Mouse (Mus musculus): ENCODE measurements at regions not wholly inside any gene's neighbourhood (a gene's known extent, or its start where the extent isn't known, plus 50 kb on each side); places are given as distances from the start of the nearest gene placed in this dataset.

DNA sequence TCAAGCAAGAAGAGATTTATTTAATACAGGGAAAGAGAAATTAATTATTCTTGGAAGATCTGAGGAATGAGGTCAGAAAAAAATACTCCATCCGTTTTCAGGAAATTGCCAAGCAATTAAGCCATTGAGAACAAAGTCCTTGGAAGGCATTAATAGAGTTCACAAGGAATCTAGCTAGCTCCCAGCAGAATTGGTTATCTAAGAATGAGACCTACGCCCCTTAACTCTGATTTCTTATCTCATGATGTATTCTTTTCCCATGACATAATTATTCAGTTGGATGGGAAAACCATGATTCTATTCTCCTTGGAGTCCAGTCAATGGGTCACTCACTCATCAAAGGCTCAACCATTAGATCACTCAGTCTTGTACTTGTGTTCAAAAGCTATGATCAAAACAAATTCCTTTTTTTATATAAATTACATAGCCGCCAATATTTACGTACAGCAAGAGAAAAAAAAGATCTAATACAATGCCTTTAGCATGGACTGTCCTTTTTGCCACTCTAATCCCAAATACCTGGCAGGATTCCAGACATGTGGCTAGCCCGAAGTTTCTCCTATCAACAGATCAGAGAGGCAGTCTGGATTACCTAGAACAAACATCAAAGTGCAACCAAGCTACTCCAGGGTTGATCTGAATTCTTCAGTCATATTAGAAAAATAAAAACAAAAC is 213.3 kb downstream of the Galc start:
- DNase-seq (ENCODE audit: low spot score in 2 of 2) = no peak

DNA sequence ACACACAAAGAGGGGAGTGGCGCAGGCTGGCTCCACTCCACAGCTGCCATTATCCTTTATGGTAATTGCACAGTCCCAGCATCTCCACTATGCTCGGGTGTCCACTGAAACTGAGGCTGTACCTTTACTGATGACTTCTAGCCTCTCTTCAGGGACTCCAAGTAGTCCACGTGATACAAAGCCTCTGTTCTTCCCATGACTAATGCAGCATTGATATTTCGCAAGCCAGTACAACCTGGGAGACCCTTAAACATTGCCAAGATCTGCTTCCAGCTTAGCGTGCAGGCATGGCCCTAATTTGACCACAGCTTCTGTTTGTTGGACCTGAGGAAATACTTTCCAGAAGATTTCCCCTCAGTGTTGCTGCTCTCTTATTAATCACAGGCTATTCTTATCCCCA is 215.8 kb downstream of the Galc start:
- no peak for DNase-seq (ENCODE audit: low spot score in 2 of 2)

DNA sequence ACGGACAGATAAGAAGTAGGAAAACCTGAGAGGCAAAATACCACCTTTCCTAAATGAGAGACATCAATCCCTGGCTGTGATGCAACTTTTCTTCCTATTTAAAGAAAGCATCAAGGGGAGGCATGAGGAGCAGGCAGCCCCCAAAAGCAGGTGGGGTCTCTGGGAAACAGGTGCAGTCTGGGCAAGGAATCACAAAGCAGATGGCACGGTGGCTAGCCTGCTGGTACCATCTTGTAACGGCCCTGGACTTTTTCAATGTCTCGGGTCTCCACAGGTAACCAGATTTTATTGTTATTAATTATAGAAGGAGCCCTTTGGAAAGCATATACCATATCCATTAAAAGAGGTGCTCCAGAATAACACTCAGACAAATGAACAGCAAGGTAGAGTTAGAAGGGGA is 219.6 kb downstream of the Galc start:
- no peak for DNase-seq (ENCODE audit: low spot score in 2 of 2)

DNA sequence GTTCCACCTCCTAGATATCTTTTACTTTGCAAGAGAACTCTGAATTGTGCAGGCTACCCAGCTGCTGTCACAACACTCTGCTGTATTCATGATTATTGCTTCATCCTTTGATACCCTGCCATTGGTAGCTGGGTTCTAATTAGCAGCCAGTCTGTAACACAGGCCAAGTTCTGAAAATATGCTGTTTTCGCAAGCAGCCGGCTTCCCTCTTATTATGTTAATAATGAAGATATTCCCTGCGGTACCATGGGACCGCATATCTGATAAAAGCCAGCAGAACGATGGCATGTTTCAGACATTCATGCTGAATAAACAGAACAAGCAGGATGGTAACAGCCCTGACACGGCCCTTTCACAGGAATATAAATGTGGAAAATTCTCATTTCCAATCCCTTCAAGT is 235.6 kb downstream of the Galc start:
- peak; percentile 36 to 78 for DNase-seq (ENCODE audit: low spot score in 2 of 2)

DNA sequence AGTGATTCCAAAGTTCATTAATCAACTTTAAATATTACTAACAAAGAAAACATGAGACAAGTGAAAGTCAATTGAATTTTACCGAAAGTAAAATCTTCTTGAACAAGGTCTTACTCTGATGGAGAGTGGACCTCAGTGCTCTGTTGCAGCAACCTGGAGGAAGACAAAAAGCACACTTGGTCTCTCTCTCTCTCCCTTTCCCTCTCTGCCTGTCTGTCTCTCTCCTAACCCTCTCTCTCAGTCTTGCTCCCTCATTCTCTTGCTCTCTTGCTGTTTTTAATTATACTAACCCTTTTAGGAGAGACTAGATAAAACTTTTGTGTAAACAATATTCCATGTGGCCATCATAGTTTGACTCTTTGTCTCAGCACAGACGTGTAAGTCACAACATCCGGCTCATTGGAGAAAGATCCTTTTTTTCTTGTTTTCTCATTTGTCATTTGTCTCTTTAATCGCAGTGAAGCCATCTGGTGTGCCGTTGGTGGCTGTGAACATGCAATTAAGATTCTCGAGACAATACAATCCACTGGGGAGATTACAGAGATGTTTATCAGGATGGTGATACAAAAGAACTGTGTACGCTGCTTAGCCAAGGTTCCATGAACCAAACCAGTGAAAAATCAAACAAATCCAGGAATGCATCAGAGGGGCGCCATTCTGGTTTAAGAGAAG is 244.5 kb downstream of the Galc start:
- DNase-seq (ENCODE audit: low spot score in 2 of 2) = peak in 1 of 2 experiments; percentile 25

DNA sequence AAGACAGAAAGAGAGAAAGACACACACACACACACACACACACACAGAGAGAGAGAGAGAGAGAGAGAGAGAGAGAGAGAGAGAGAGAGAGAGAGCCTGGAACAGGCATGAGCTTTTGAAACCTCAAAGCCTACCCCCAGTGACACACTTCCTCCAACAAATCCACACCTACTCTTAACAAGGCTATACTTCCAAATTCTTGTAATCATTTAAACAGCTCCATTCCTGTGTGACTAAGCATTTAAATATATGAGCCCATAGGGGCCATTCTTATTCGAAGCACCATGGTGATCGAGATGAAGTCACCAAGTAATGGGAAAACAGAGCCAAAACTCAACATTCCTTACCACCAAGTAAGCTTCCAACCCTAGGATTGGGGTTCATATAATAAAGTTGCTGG is 250.1 kb downstream of the Galc start:
- DNase-seq (ENCODE audit: low spot score in 2 of 2) = no peak

DNA sequence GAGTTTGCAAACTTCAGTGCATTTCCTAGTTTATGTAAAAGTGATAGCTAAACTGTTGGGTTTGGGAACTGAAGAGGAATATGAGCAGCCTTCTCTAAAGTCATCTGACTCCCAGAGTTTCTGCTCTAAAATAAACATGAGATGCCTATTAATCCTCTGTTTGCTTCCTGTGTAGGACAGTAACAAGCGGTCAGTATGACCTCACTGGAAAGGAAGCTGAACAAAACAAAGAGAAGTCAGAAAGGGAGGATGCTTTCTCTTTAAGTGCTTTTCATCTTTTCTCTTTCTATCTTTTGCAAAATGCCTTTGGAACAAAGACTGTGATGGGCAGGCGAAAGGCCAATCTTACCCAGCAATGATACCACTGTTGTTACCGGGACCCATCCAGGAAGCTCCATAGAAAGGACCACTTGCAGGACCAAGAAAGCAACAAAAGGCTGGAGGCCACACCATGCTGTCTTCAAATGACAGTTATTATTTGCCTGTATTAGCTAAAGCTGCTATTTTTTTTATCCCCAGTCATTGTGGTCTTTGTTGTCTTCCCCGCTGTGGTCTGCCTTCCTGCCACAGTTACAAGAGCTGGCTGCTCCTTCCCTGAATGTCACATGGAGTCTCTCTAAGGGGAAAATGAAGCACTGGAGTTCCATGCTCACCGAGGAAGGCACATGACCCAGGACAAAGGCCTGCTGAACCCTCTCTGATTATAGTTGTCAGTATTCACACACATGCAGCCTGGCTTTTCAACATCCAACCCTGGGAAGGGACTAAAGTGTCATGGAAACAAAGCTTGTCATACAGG is 253.4 kb downstream of the Galc start:
- no peak for DNase-seq (ENCODE audit: low spot score in 2 of 2)

DNA sequence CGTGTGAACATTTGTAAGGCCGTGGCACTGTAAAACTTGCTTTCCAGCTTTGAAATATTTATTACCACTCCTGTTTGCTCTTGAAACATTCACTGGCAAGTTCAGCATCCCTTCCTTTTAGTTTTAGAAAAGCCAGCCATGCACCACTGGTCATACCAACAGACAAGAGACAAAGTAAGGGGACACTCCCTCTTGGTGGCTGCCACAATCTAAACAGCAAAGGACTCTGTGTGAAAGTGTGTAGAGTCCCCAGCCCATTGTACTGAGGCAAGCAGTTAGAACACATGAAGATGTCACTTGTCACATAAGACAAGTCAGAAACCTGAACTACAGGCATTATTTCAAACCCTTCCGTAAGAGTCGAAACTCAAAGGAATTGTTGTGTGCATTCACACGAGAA is 257.0 kb downstream of the Galc start:
- no peak for DNase-seq (ENCODE audit: low spot score in 2 of 2)

DNA sequence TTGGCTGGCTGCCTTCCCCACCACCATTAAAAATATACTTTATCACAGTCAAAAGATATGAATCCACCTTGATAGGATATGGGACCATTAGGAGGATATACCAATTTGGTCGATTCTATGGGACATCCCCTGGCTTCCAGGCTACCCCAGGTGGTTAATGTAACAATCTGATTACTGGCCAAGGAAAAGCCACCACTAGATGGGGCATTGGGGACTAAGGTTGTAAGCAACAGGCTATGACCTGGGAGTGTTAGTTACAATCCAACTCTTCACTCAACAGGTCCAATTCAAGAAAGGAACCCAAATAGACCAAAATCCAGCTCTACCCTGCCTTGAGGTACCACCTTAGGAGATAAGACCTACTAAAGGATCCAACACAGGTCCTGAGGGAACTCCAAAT is 264.4 kb downstream of the Galc start:
- DNase-seq (ENCODE audit: low spot score in 2 of 2) = no peak

DNA sequence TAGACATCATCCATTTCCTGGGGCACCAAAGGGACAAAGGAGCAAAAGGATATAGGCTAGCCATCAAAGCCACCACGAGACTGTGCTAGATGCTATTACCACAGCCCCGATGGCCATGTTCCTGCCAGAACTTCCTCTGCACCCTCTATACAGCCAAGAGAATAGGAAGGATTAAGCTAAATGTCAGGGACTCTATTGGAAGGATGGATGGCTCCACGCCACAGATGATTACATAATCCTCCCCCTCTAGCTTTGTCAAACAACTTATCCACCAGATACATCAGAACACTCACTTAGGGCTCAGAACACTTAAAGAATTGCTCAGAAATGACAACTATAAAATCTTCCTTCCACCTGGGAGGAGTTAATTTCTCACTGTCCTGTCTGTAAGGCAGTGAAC is 265.3 kb downstream of the Galc start:
- no peak for DNase-seq (ENCODE audit: low spot score in 2 of 2)

DNA sequence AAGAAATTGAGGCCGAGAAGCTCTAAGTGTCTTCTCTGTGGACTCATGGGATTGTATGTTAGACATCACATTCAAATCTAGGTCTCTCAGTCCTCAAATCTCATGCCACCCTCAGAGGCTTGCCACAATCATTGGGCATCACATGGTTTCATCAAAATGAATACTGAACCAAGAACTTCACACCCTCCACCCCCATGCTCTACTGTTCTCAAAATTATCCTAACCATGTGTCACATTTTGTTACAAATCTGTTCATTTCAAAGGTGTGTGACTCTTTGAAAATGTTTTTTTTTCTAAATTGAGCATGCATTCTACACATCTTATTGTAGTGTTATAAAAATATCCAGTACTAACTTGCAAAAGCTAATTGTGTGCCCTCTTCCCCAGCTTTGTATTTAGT is 275.9 kb downstream of the Galc start:
- DNase-seq (ENCODE audit: low spot score in 2 of 2) = peak in 1 of 2 experiments; percentile 37

DNA sequence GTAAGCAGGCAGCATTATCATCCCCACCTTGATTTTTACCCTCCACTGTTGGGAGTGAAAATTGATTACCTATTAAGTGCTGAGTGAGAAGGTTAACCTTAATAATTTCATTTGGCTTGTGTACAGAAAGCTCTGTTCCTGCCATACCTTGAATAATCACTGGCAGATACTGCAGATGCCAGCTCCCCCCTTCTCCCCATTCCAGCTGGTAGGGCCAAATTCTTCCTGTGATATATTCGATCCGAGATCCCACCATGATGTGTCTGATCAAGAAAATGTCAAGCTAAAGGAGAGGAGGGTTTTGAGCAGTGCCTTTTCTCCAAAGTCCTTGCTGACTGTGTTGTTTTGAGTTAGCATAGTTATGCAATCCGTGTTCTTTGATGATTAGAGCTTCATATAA is 280.6 kb downstream of the Galc start:
- no peak for DNase-seq (ENCODE audit: low spot score in 2 of 2)

DNA sequence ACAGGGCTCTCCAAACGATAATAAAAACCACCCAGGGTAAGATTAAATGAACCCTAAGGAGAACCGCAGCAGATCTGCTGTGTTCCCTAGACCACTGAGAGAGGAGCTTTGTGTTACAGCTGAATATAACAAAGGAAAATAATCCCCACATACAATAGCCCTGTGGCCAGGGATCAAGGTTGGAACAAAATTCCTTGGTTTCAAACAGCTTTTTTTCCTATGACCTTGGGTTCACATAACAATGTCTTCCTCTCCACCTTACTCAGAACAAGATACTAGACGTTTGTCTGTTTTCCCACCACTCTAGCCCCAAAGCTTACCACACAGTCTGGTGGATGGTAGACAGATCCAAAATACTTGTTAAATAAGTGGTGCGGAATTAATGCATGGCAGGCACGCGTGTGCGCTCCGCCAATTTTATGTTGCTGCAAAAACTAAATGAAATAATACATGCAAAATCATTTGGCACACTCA is 281.0 kb downstream of the Galc start:
- peak in 1 of 2 experiments; percentile 39 for DNase-seq (ENCODE audit: low spot score in 2 of 2)

DNA sequence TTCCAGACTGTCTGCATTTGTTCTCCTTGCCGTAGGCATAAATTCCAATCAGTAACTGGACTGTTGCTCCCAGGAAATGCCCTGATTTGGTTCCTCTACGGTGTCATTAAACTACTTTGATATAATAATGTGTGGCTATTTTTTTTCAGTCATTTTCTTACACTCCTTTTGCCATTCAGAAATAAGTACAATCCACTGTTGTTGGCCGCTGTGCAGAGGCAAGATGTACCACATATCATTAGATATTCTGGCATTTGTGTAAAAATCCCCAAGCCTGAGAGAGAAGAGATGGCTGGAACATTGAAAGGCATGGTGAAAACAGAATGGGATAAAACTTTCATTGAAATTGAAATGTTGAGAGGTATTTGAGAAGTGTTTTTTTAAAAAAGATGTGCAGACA is 281.6 kb downstream of the Galc start:
- no peak for DNase-seq (ENCODE audit: low spot score in 2 of 2)

DNA sequence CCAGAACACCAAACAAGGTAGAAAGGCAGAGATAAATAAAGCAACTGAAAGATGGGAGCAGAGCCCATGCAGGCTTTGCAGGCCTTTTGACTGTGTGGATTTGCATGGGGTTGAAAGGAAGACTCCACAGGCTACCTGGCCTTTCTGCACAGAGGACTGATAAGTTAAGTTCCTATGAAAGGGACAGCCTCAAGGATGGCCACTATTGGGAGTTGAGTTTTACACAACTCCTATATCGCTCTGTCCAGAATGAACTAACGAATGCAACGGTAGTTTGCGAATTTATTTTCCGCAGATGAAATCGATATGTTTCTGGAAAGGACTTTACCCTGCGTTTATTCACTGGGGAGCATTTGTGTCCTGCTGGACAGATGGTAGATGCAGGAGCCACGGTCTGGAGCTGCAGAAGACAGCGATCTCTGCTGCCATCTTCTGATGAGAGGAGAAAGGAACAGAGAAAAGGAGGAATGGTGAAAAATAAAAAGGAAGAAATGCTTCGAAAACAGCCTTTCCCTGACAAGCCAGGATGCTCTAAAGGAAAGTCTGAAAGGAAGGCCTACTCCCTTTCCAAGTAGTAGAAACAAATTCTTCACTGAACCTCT is 285.2 kb downstream of the Galc start:
- DNase-seq (ENCODE audit: low spot score in 2 of 2) = peak; percentile 20 to 49

DNA sequence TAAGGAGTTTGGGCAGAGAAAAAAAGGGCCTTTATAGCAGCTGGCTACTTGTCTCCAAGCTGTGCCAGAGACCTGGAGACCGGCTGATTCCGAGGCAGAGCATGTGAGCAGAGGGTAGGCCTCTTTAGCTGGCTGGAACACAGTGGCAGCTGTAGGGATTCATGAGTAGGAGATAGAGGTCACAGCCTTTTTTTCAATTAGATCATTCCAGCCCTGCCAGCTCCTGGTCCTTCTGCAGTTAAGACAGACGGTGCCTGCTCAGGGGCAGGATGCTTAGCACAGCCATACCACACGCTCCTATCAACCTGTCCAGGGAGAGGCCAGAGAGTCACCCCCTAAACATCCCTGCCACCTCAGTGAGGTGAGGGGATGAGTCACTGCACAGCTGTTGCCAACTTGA is 302.1 kb downstream of the Galc start:
- DNase-seq (ENCODE audit: low spot score in 2 of 2) = no peak

DNA sequence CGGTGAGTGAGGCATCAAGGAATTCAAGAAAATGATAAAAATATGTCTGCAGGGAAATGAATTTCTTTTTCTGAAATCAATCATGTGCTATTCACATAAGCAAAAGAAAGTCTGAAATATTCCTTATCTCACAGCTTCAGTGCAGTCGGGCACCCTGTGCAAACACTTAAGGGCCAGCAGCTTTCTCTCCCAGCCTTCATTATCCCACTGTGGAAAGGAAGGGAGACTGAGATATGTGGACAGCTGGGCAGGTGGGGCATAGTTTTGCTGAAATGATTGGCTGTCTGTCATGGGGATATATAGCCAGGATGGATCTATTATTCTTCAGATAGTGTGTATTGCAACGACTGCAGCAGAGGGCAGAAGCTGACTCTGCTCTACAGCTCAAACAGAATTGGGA is 305.9 kb downstream of the Galc start:
- DNase-seq (ENCODE audit: low spot score in 2 of 2) = no peak

DNA sequence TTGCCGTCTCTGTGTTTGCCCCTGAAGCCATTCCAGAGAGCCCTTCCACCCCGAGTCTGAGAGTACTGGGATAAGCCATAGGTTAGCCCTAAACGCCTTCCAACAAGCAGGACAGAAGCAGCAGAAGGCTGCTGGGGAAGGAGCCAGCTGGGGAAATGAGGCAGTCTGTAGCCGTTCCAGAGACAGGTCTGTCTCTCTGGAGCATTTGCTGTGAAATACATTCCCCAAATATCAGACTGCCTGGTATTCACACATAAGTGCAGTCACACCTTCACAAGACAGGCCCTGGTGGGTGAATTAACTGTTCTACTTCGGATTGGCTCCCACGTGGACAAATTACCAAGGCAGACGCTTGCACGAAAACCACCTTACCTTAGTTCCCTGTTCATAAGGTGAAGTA is 307.1 kb downstream of the Galc start:
- no peak for DNase-seq (ENCODE audit: low spot score in 2 of 2)

DNA sequence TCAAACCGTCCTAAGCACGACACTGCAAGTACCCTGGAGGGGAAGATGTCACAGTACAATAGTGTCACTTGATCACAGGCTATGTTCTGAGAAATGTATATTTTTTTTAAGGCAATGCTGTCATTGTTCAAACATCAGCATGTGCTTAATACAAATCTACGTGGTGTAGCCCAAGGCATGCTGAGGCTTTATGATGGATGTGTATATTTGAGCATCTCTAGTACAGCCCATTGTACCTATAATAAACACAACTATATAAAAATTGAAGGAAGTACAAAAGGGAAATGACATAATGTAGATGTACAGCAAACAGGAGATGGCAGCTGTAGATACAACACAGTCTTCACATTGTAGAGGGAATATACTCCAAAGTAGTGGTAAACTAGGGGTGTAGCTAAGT is 309.2 kb downstream of the Galc start:
- no peak for DNase-seq (ENCODE audit: low spot score in 2 of 2)

DNA sequence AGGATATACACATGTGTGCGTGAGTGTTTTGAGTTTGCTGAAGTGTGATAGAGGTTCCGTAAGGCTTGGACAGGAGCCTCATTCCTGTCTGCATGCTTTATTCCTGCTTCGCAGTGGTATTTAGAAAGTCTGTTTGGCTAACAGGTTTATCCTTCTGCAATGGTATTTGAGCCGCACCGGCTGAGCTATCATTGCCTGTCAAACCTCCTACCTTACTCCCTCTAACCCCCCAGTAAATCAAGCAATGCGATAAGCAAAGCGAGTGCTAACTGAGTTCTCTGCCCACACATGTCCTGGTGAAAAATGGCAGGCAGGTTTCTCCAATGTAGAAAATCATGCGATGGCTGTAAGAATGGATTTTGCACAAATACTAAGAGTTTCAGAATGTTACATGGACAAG is 311.8 kb downstream of the Galc start:
- no peak for DNase-seq (ENCODE audit: low spot score in 2 of 2)

DNA sequence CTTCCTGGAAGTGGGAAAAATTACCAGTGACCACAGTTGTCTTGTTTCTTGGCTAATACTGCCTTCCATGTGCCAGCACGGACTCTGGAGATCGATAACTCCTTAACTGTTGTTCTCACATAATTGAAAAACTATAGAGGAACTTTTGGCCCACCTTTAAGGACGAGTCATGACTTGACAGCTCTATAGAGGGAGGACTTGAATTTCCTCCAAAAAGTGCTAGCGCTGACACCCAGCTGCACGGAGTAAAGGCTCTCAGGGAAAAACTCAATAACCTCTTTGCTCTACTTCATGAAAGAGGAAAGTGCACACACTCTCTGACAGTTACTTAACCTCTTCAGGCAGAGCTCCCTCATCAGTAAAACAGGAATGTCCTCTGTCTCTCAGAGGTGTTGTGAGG is 320.9 kb downstream of the Galc start:
- DNase-seq (ENCODE audit: low spot score in 2 of 2) = no peak

DNA sequence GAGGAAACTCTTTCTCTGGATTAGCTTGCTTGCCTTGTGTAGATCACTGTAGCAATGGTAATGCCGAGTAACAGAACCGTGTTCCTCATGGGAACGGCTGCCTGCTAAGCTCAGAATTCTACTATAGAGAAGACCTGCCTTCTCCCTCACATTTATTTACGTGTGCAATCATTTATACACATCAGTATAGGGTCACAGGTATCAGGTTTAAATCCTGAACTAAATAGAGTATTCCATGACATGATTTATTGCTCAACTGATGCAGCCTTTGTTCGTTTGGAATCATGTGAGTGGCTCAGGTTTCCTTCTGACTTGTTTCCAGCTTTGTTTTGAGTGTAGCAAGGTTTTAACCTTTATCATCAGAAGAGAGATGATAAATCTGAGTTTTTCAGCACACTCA is 329.4 kb downstream of the Galc start:
- no peak for DNase-seq (ENCODE audit: low spot score in 2 of 2)

Measured in layer of hippocampus, postnatal 14 days (tissue).